Mouse (Mus musculus): ENCODE data around the gene Clasp2. TPM values are rescaled to one million over a fixed set of nuclear protein-coding genes. Genes with fewer than 3 reads are reported as not detected.
"Not testable (repeated sequence)": the region's sequence is repeated elsewhere in the genome, so short reads cannot be mapped to it uniquely, and the experiment has no call there.

Gene Clasp2
- polyA plus RNA-seq, 1 experiment: 122 TPM

GRCm38 (mm10) chr9:113755888-113756719, 14.8 kb downstream of the Clasp2 start:
- DNase-seq (ENCODE audit: extremely low spot score in 1 of 2, low spot score in 1 of 2): no peak

GRCm38 (mm10) chr9:113758472-113758871, 17.2 kb downstream of the Clasp2 start:
- no peak for DNase-seq (ENCODE audit: extremely low spot score in 1 of 2, low spot score in 1 of 2)

- no peak for DNase-seq (ENCODE audit: extremely low spot score in 1 of 2, low spot score in 1 of 2)
These were observed 18.4 kb downstream of the Clasp2 start for GRCm38 (mm10) chr9:113759684-113760083.

- no peak for DNase-seq (ENCODE audit: extremely low spot score in 1 of 2, low spot score in 1 of 2)
These were observed 21.1 kb downstream of the Clasp2 start for GRCm38 (mm10) chr9:113762389-113762788.

- no peak for DNase-seq (ENCODE audit: extremely low spot score in 1 of 2, low spot score in 1 of 2)
These were observed 21.9 kb downstream of the Clasp2 start for GRCm38 (mm10) chr9:113763123-113763522.

- DNase-seq (ENCODE audit: extremely low spot score in 1 of 2, low spot score in 1 of 2): no peak
These were observed 29.4 kb downstream of the Clasp2 start for GRCm38 (mm10) chr9:113770640-113771039.

- no peak for DNase-seq (ENCODE audit: extremely low spot score in 1 of 2, low spot score in 1 of 2)
These were observed 39.6 kb downstream of the Clasp2 start for GRCm38 (mm10) chr9:113780863-113781262.

- no peak for DNase-seq (ENCODE audit: extremely low spot score in 1 of 2, low spot score in 1 of 2)
These were observed 41.2 kb downstream of the Clasp2 start for GRCm38 (mm10) chr9:113782362-113783005.

GRCm38 (mm10) chr9:113783674-113784073, 42.4 kb downstream of the Clasp2 start:
- no peak for DNase-seq (ENCODE audit: extremely low spot score in 1 of 2, low spot score in 1 of 2)

- DNase-seq (ENCODE audit: extremely low spot score in 1 of 2, low spot score in 1 of 2): not testable (repeated sequence)
These were observed 48.0 kb downstream of the Clasp2 start for GRCm38 (mm10) chr9:113789283-113789682.

GRCm38 (mm10) chr9:113792651-113793512, 51.6 kb downstream of the Clasp2 start:
- DNase-seq (ENCODE audit: extremely low spot score in 1 of 2, low spot score in 1 of 2): peak; percentile 81 to 84

GRCm38 (mm10) chr9:113793513-113793905, 52.2 kb downstream of the Clasp2 start:
- no peak for DNase-seq (ENCODE audit: extremely low spot score in 1 of 2, low spot score in 1 of 2)

GRCm38 (mm10) chr9:113793966-113794365, 52.7 kb downstream of the Clasp2 start:
- no peak for DNase-seq (ENCODE audit: extremely low spot score in 1 of 2, low spot score in 1 of 2)

- DNase-seq (ENCODE audit: extremely low spot score in 1 of 2, low spot score in 1 of 2): no peak
These were observed 55.9 kb downstream of the Clasp2 start for GRCm38 (mm10) chr9:113797206-113797605.

- DNase-seq (ENCODE audit: extremely low spot score in 1 of 2, low spot score in 1 of 2): no peak
These were observed 59.4 kb downstream of the Clasp2 start for GRCm38 (mm10) chr9:113800671-113801070.

GRCm38 (mm10) chr9:113802734-113803133, 61.5 kb downstream of the Clasp2 start:
- no peak for DNase-seq (ENCODE audit: extremely low spot score in 1 of 2, low spot score in 1 of 2)

GRCm38 (mm10) chr9:113803751-113804150, 62.5 kb downstream of the Clasp2 start:
- DNase-seq (ENCODE audit: extremely low spot score in 1 of 2, low spot score in 1 of 2): no peak

- DNase-seq (ENCODE audit: extremely low spot score in 1 of 2, low spot score in 1 of 2): no peak
These were observed 64.1 kb downstream of the Clasp2 start for GRCm38 (mm10) chr9:113805359-113805758.

- DNase-seq (ENCODE audit: extremely low spot score in 1 of 2, low spot score in 1 of 2): peak in 1 of 2 experiments; percentile 36
These were observed 70.1 kb downstream of the Clasp2 start for GRCm38 (mm10) chr9:113811327-113811726.

GRCm38 (mm10) chr9:113811957-113812670, 70.8 kb downstream of the Clasp2 start:
- DNase-seq (ENCODE audit: extremely low spot score in 1 of 2, low spot score in 1 of 2): peak; percentile 66 to 81

Data from frontal cortex, adult 2 months (tissue).